Mouse (Mus musculus) liver, postnatal 0 days (tissue): Measurements from ENCODE around the gene Rhebl1. TPM values are rescaled to one million over a fixed set of nuclear protein-coding genes. Genes with fewer than 3 reads are reported as not detected.

Source experiments
- ATAC-seq: fragments of 200-750 bp; cut with Nextera tagmentation; 2 replicates; pipeline ENCODE4 v1.8.0; 2017; ENCODE audit warnings: mild to moderate bottlenecking, moderate library complexity
- DNase-seq: peaks from one replicate; pipeline ENCODE4 v3.0.0-alpha.2; 2016
- H3K27ac ChIP-seq: fragments of 300-500 bp; sonication (generic); 2 replicates; pipeline ENCODE4 v1.5.1; 2014; ENCODE audit warnings: antibody characterized with exemption, moderate library complexity, mild to moderate bottlenecking, low read depth
- H3K27me3 ChIP-seq: fragments of 300-500 bp; sonication (generic); 2 replicates; pipeline ENCODE4 v1.6.1; 2014; ENCODE audit warnings: low read length, control low read depth, mixed read lengths; ENCODE audit not compliant: insufficient read depth
- H3K36me3 ChIP-seq: fragments of 300-500 bp; sonication (generic); replicated peaks from 2 replicates; pipeline ENCODE4 v1.6.1; 2014; ENCODE audit warnings: mild to moderate bottlenecking, control low read depth, low read length, moderate library complexity, mixed read lengths; ENCODE audit not compliant: insufficient read depth
- H3K4me1 ChIP-seq: fragments of 300-500 bp; sonication (generic); 2 replicates; pipeline ENCODE4 v1.6.1; 2014; ENCODE audit warnings: antibody characterized with exemption, mild to moderate bottlenecking, control low read depth; ENCODE audit not compliant: insufficient read depth
- H3K4me2 ChIP-seq: fragments of 300-500 bp; sonication (generic); 2 replicates; pipeline ENCODE4 v1.6.1; 2014; ENCODE audit warnings: low read depth, mild to moderate bottlenecking, low read length, moderate library complexity, mixed read lengths
- H3K4me3 ChIP-seq: fragments of 300-500 bp; sonication (generic); 2 replicates; pipeline ENCODE4 v1.5.1; 2014; ENCODE audit warnings: low read depth, low read length
- H3K9ac ChIP-seq: fragments of 300-500 bp; sonication (generic); replicated peaks from 2 replicates; pipeline ENCODE4 v1.6.1; 2014; ENCODE audit warnings: mild to moderate bottlenecking, moderate library complexity
- H3K9me3 ChIP-seq: fragments of 300-500 bp; sonication (generic); 2 replicates; pipeline ENCODE4 v1.6.1; 2016; ENCODE audit warnings: mild to moderate bottlenecking, control low read depth, low read length, mixed read lengths
- CTCF ChIP-seq: sonication (generic); IDR thresholded peaks from 2 replicates; pipeline ENCODE4 v1.5.1; 2016; ENCODE audit warnings: antibody characterized with exemption, low read depth
- EP300 ChIP-seq: IDR thresholded peaks from 2 replicates; pipeline ENCODE4 v1.6.1; 2016; ENCODE audit warnings: antibody characterized with exemption, low read depth, mild to moderate bottlenecking
- WGBS: fragments of 180-500 bp; shearing (Covaris S2); extraction: QIAGEN DNeasy Blood & Tissue Kit; methylation state at CpG from one replicate; pipeline ENCODE4 v1.1.7; 2014; ENCODE audit not compliant: insufficient replicate concordance; 5-methylcytosine and 5-hydroxymethylcytosine counted together
- polyA plus RNA-seq: library from polyadenylated mRNA; unstranded; fragments of >200 nt; fragmentation: Nextera tagmentation; extraction: Ambion mirVana; gene quantifications from 2 replicates; pipeline ENCODE4 v1.2.1, GENCODE M21; 2015

Rhebl1 gene
- polyA plus RNA-seq, 1 experiment from 2014 or later: 1.4 TPM

DNA sequence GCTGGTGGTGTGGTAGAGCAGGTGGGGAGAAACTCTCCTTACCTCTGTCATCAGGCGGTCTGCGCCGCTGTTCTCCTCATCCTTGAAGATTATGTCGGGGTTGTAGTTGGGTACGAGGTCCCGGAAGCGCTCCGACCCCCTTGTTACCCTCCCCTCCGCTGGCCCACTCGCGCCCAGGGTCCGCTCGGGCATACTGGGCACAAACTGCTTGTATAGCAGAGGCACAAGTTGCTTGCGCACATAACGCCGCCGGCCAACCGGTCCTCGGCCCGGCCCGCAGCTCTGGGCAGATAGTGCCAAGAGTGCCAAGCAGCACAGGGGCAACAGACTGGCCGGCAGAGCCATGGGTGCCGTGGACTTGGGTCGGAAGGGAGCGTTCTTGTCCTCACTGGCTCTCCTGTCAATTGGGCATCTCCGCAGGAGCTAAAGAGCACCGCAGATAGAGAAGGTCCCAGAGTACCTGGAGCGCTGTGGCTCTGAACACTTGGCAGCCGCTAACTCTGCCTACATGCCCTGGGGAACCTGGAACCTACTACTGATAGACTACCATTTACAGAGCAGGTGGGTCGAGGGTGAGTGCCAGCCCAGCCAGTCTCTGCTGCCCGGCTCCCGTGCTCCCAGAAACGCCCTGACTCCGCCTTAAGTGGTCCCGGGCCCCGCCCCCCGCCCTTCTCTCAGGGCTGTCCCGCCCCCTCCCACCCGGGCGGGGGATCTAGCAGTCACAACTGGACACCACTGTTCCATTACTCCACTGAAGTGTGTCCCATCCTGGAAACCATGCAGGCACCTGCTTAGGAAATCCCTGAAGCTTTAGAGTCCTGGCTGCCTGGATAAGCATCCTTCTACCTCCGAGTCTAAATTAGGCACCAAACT lies 3.8 kb upstream of the Rhebl1 start, which contains the start of gene Dhh:
Dhh (minus strand) TSS at position 613 of the 873 bp plus-strand sequence.
- no peak within 1 kb of the TSS for H3K9ac ChIP-seq
- H3K27me3 ChIP-seq: peaks cover 66% of the 10 kb centered on the region
- H3K36me3 ChIP-seq: no peaks in the 10 kb centered on the region
- H3K9me3 ChIP-seq: no peaks in the 10 kb centered on the region
- DNase-seq (no peak), ATAC-seq (no peak)
- WGBS: 3% methylated on average over 41 of the region's 41 CpGs
- H3K4me2 ChIP-seq: peak within 1 kb of the TSS; percentile 32; the same call in 1 of the 2 replicates
- 0 out of 2 replicates have a peak within 1 kb of the TSS, but pooled peaks have one; percentile 2 for H3K4me3 ChIP-seq
- no peak within 1 kb of the TSS for H3K27ac ChIP-seq
- TF ChIP-seq CTCF (no peak), EP300 (no peak)
- peaks cover 31% of the 10 kb centered on the region for H3K4me1 ChIP-seq

DNA sequence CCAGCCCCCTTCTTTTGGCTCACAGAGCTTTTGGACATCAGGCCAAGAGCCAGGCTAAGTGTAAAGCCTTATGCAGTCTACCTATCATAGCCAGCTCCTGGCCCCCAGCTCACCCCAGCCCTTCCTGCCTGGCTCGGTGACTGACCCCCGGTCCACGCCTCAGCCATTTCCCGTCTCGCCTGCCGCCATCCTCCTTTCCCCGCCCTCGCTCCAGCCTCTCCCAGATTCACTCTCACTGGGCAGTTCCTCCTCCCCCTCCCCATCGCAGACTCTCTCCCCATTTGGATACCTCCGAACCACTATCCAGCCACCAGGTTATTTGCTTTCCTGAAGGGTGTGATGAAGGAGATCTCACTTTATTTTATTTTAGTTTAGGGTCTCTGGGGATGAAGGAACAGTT lies 3.2 kb upstream of the Rhebl1 start:
- TF ChIP-seq CTCF (no peak), EP300 (no peak)
- Histone ChIP-seq H3K4me3 (0 out of 2 replicates have a peak overlapping the region, but pooled peaks have one; percentile 2), H3K9me3 (no peaks in the 10 kb centered on the region), H3K4me2 (peak overlapping the region; percentile 32; the same call in 1 of the 2 replicates), H3K36me3 (no peaks in the 10 kb centered on the region), H3K9ac (no peak overlapping the region), H3K27ac (no peak overlapping the region), H3K27me3 (peaks cover 72% of the 10 kb centered on the region), H3K4me1 (peaks cover 31% of the 10 kb centered on the region)
- DNase-seq (no peak), ATAC-seq (no peak)
- whole genome bisulfite sequencing: 5% methylated on average over 10 of the region's 10 CpGs

DNA sequence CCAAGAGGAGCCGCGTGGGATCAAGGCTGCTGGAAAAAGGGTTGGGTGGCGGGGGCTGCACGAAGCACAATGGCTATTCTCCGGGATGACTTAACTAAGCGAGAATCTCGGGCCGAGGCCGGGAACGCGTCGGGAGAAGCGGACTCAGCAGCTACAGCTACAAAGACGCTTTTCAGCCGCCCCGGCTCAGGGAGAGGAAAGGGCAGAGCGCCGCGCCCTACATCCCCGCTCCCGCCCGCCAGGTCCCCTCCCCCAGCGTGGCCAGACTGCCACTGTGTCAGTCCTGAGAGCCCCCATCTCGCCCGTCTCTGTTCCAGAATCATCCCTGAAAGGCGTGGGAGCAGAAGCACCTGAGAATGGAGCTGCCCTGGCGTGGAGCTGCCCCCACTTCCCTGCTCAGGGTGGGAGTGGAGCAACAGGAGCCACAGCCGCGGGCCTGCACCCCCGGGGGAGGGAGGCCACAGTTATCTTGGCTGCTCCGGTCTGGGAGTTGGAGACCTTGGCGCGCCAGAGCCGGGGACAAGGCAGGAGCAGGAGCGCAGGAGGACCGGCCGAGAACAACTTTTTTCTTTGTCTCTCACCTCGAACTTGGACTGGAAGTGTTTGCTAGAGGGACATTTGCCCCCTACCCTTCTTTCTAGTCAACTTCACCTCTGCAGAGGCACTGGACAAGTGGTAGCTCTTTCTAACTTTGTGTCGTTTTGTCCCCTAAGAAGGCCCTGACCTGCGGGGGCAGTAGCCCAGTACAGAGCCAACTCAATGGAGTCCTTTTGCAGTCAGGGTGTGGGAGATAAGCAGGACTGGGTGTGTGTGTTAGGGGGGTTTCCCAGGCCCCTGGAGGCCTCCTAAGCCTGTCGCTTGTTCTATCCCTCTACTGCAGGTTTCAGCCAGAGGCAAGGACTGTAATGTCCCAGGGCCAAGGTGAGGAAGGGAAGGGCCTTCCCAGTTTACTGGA lies 1.6 kb upstream of the Rhebl1 start:
- WGBS: 3% methylated on average over 41 of the region's 41 CpGs
- no peak for DNase-seq
- H3K36me3 ChIP-seq: no peaks in the 10 kb centered on the region
- no peaks in the 10 kb centered on the region for H3K9me3 ChIP-seq
- no peak overlapping the region for H3K9ac ChIP-seq
- peak overlapping the region; percentile 15; the same call in 1 of the 2 replicates for H3K4me3 ChIP-seq
- no peak for ATAC-seq
- H3K27ac ChIP-seq: no peak overlapping the region
- H3K27me3 ChIP-seq: peaks cover 72% of the 10 kb centered on the region
- no peak for TF ChIP-seq CTCF
- TF ChIP-seq EP300: no peak
- peaks cover 31% of the 10 kb centered on the region for H3K4me1 ChIP-seq
- peak overlapping the region; percentile 44; the same call in 1 of the 2 replicates for H3K4me2 ChIP-seq

DNA sequence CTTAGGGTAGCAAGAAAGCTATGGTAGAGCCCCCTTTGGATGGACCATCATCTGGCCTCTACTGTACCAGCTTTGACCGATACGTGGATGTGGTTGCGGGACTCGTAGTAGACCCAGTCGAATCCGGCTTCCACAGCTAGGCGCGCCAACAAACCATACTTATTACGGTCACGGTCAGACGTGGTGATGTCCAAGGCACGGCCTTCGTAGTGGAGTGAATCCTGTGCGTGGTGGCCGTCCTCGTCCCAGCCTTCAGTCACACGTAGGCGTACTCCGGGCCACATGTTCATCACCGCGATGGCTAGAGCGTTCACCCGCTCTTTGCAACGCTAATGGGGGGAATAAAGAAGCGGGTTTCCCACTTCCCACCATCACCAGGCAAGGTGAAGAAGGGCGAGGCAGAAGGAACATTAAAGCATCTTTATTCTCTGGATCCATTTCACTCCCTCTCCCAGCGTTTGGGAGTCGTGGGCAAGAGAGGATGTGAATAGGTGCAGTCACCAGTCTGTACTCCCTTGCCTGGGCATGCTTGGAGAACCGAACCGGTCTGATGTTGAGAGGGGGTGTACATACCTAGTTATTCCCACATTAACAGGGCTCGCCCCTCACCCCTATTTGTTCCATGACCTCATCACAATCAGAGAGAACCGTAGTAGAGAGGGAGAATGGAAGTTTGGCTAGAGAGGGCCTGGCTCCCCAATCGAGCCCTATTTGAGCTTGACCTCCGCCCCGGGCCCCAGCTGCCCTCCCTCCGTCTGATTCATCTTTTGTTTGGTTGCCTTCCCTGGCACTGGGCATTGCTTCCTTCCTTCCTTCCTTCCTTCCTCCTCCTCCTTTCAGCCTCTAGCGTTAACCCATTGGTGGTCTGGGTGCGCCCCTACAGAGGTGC lies 650 bp upstream of the Rhebl1 start:
- WGBS: 6% methylated on average over 38 of the region's 38 CpGs

DNA sequence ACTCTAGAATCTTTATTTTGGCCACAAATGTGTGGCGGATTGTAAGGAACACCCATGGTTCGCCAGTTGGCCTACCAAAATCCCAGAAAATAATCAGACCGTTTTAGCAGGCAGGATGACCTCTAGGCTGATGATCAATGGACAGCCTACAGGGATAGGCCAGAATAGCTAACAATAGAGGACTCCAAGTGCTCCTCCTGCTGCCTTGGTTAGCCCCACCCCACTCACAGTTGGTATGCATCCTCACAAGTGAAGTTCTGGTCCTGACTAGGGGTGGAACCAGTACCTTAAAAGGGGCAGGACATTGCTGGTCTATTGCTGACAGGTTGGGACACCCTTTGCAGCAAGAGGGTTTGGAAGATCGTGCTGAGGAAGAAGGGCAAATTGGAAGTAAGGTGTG lies 1.3 kb downstream of the Rhebl1 start:
- H3K36me3 ChIP-seq: no peaks in the 10 kb centered on the region
- no peak overlapping the region for H3K9ac ChIP-seq
- DNase-seq (no peak), ATAC-seq (no peak)
- H3K27ac ChIP-seq: no peak overlapping the region
- H3K9me3 ChIP-seq: no peaks in the 10 kb centered on the region
- H3K4me3 ChIP-seq: no peak overlapping the region
- H3K27me3 ChIP-seq: peaks cover 54% of the 10 kb centered on the region
- H3K4me1 ChIP-seq: peaks cover 29% of the 10 kb centered on the region
- no peak for TF ChIP-seq CTCF
- TF ChIP-seq EP300: no peak
- 62% methylated on average over 4 of the region's 4 CpGs for WGBS
- H3K4me2 ChIP-seq: no peak overlapping the region

More for the DNA sequence above, 650 bp upstream of the Rhebl1 start:
- Histone ChIP-seq H3K4me2 (peak overlapping the region; percentile 93), H3K4me1 (peaks cover 31% of the 10 kb centered on the region), H3K27ac (no peak overlapping the region), H3K27me3 (peaks cover 70% of the 10 kb centered on the region), H3K9me3 (no peaks in the 10 kb centered on the region), H3K9ac (no peak overlapping the region; the same call in 1 of the 2 replicates), H3K36me3 (no peaks in the 10 kb centered on the region), H3K4me3 (peak overlapping the region; percentile 59; the same call in 1 of the 2 replicates)
- no peak for DNase-seq
- ATAC-seq: no peak
- no peak for TF ChIP-seq EP300
- no peak for TF ChIP-seq CTCF
